Mouse (Mus musculus) small intestine, adult 2 months (tissue): Measurements from ENCODE around the gene Stk32c. TPM values are rescaled to one million over a fixed set of nuclear protein-coding genes. Genes with fewer than 3 reads are reported as not detected.

ENCODE experiments used
- H3K27ac ChIP-seq: fragments of 200-500 bp; 2 replicates; pipeline ENCODE4 v1.5.1; 2012; ENCODE audit warnings: low read depth, low read length, control low read depth, inconsistent platforms; ENCODE audit not compliant: insufficient read depth
- H3K27me3 ChIP-seq: fragments of 200-500 bp; 2 replicates; pipeline ENCODE4 v1.6.1; 2012; ENCODE audit warnings: mild to moderate bottlenecking, moderate library complexity, low read length, inconsistent platforms; ENCODE audit not compliant: control insufficient read depth, insufficient read depth
- H3K36me3 ChIP-seq: fragments of 200-500 bp; 2 replicates; pipeline ENCODE4 v1.6.1; 2012; ENCODE audit warnings: mild to moderate bottlenecking, low read length, control low read depth, inconsistent platforms; ENCODE audit not compliant: control insufficient read depth, insufficient read depth
- H3K4me1 ChIP-seq: fragments of 200-500 bp; 2 replicates; pipeline ENCODE4 v1.6.1; 2012; ENCODE audit warnings: low read length, inconsistent platforms, mixed read lengths; ENCODE audit not compliant: control insufficient read depth, insufficient read depth, insufficient read length
- H3K4me3 ChIP-seq: fragments of 200-500 bp; 2 replicates; pipeline ENCODE4 v1.5.1; 2012; ENCODE audit warnings: low read depth, mild to moderate bottlenecking, control low read depth, inconsistent platforms, low read length, moderate library complexity
- CTCF ChIP-seq: fragments of 200-500 bp; IDR thresholded peaks from 2 replicates; pipeline ENCODE4 v1.5.1; 2012; ENCODE audit warnings: low read depth, mild to moderate bottlenecking, control low read depth, inconsistent platforms, low read length, moderate library complexity, mixed read lengths; ENCODE audit not compliant: insufficient replicate concordance, insufficient read length; ENCODE audit errors: extremely low read depth
- POLR2A ChIP-seq: fragments of 200-500 bp; IDR thresholded peaks from 2 replicates; pipeline ENCODE4 v1.6.1; 2012; ENCODE audit warnings: low read depth, mild to moderate bottlenecking, control low read depth, inconsistent platforms, low read length, moderate library complexity
- WGBS: fragments of 180-500 bp; shearing (Covaris S2); methylation state at CpG from one replicate; pipeline ENCODE4 v1.1.7; 2018; 5-methylcytosine and 5-hydroxymethylcytosine counted together
- polyA plus RNA-seq: library from polyadenylated mRNA; depleted of rRNA; stranded (reverse); fragments of >200 nt; gene quantifications from 2 replicates; pipeline ENCODE4 v1.2.3, GENCODE M21; 2012

The Stk32c gene
- polyA plus RNA-seq, 1 experiment = 7.7 TPM

DNA sequence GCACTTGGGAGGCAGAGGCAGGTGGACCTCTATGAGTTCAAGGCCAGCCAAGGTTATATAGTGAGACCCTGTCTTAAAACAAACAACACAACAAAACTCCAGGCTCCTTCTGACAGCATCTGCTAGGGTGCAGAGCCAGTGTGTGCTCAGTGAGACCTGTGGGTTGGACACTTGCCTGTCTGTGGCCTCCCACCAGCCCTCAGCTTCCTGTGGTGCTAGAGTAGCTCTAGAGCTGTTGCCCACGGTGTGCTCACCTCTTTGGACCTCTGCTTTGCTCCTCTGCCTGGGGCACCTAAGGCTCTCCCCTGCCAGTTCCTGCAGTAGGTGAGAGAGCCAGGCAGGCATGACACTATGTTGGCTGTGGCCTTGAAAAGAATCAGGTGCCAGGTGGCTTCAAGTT, 69.3 kb downstream of the Stk32c start:
- H3K27me3 ChIP-seq = no peaks in the 10 kb centered on the region
- WGBS = 48% methylated on average over 1 of the region's 1 CpGs
- no peak overlapping the region for H3K4me3 ChIP-seq
- H3K4me1 ChIP-seq = no peaks in the 10 kb centered on the region
- TF ChIP-seq POLR2A = no peak
- TF ChIP-seq CTCF = no peak
- H3K36me3 ChIP-seq = no peaks in the 10 kb centered on the region
- H3K27ac ChIP-seq = no peak overlapping the region

GRCm38 (mm10) chr7:139139921-139140461, 73.1 kb downstream of the Stk32c start:
- Histone ChIP-seq H3K36me3 (no peaks in the 10 kb centered on the region), H3K27me3 (no peaks in the 10 kb centered on the region), H3K27ac (no peak overlapping the region), H3K4me3 (no peak overlapping the region), H3K4me1 (peaks cover 9% of the 10 kb centered on the region)
- 37% methylated on average over 11 of the region's 11 CpGs for WGBS
- TF ChIP-seq POLR2A = no peak
- TF ChIP-seq CTCF = no peak

DNA sequence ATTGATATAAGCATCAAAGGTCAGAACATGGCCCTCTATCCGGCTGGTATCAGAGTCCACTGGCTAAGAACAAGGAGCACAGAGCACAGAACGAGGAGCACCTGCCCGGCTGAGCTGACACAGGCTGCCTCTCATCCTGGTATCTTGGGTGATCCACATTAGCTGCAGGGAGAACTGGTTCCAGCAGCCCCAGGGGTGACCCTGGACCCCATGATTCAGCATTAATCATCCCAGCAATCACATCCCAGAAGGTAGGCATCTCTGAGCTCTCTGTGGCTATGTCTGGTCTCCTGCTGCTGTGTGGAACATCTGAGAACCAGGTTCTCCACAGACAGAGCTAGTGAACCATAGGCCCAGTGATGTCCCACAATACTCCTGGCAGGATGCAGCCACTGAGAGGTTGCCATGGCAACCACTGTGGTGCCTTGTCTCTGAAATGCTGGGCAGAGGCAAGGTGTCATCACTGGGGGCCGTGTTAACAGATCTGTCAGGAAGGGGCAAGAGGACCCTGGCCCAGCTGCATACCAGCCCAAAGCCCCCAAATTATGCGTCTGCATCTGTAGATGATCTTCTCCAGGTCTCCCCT, 76.1 kb downstream of the Stk32c start:
- Histone ChIP-seq H3K36me3 (no peaks in the 10 kb centered on the region), H3K27ac (no peak overlapping the region), H3K4me1 (peaks cover 10% of the 10 kb centered on the region), H3K27me3 (no peaks in the 10 kb centered on the region), H3K4me3 (no peak overlapping the region)
- no peak for TF ChIP-seq CTCF
- TF ChIP-seq POLR2A = no peak
- 50% methylated on average over 5 of the region's 5 CpGs for WGBS

- H3K36me3 ChIP-seq = no peaks in the 10 kb centered on the region
- H3K27ac ChIP-seq = no peak overlapping the region
- H3K4me1 ChIP-seq = peaks cover 16% of the 10 kb centered on the region
- no peak overlapping the region for H3K4me3 ChIP-seq
- H3K27me3 ChIP-seq = no peaks in the 10 kb centered on the region
- TF ChIP-seq POLR2A (no peak), CTCF (no peak)
- 71% methylated on average over 5 of the region's 5 CpGs for WGBS
Observed at GRCm38 (mm10) chr7:139135236-139135635, 77.9 kb downstream of the Stk32c start.

DNA sequence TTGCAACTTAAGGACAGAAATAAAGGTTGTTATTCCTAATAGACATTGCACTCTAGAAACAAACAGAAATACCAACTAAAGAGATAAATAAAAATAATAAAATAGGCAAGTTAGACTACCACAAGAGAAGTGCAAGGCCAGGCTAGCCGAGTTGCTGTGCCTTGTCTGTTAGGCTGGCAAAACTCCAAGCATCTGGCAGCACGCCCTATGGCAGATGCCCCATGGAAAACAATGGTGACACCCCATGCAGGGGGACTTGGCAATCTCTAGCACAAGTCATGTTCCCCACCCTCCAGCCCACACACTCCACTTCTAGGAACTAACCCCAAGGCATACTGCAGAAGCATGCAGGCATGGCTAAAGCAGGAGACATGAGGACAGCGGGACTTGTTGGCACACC, 79.7 kb downstream of the Stk32c start:
- H3K27me3 ChIP-seq = no peaks in the 10 kb centered on the region
- no peak overlapping the region for H3K27ac ChIP-seq
- H3K4me1 ChIP-seq = peaks cover 16% of the 10 kb centered on the region
- H3K36me3 ChIP-seq = no peaks in the 10 kb centered on the region
- TF ChIP-seq POLR2A (no peak), CTCF (no peak)
- H3K4me3 ChIP-seq = no peak overlapping the region
- 52% methylated on average over 3 of the region's 3 CpGs for WGBS

DNA sequence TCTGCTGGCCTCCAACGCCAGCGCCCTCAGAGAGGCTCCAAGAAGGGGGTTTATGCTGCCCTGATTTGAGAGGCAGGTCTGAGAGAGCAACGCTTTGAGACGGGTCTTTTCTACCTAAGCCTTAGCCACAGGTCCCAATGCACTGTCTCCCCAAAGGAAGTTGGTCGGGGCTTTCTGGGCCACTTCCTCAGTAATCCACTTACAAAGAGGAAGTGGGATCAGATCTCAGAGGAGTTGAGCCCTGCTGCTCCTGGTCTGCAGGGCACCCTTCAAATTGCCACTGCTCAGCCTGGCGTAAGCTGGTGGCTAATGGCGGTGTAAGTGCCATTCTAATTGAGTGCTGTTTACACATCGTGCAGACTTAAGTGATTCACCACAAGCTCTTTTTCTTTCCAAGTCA, 81.6 kb downstream of the Stk32c start:
- TF ChIP-seq CTCF (no peak), POLR2A (no peak)
- no peak overlapping the region for H3K4me3 ChIP-seq
- peaks cover 18% of the 10 kb centered on the region for H3K4me1 ChIP-seq
- 62% methylated on average over 8 of the region's 8 CpGs for WGBS
- H3K27ac ChIP-seq = no peak overlapping the region
- H3K36me3 ChIP-seq = no peaks in the 10 kb centered on the region
- H3K27me3 ChIP-seq = no peaks in the 10 kb centered on the region

DNA sequence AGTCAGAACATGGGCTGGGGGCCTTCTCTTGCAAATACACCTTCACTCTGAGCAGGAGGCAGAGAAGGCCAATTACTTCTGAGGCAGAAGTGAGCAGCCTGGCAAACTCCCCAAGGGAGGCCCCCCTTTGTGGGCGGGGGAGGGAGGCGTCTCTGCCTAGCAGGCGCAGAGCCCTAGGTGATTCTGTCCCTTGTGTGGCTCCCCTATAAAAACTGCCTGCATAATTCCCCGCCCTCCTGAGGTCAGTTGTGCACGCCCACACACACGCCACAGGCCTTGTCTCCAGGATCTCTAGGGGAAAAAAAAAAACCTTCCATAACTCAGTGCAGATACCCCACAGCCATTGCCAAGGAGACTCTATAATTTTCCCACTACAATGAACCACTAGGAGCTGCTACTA, 82.7 kb downstream of the Stk32c start:
- peaks cover 21% of the 10 kb centered on the region for H3K4me1 ChIP-seq
- TF ChIP-seq CTCF = no peak
- no peak for TF ChIP-seq POLR2A
- no peak overlapping the region for H3K4me3 ChIP-seq
- no peak overlapping the region for H3K27ac ChIP-seq
- 32% methylated on average over 6 of the region's 6 CpGs for WGBS
- H3K36me3 ChIP-seq = no peaks in the 10 kb centered on the region
- no peaks in the 10 kb centered on the region for H3K27me3 ChIP-seq
